Mouse (Mus musculus) right cerebral cortex, postnatal 36 days (tissue): ENCODE measurements around the gene Gon4l.

Experiments
- DNase-seq, 2 experiments: peaks; one replicate each; pipeline ENCODE4 v3.0.0; 2022; ENCODE audit warnings: low spot score in 2 of 2, mixed read lengths in 1 of 2

The Gon4l gene

GRCm38 (mm10) chr3:88912585-88912984 lies 77.6 kb downstream of the Gon4l start:
- DNase-seq = no peak

GRCm38 (mm10) chr3:88913511-88914383 lies 78.7 kb downstream of the Gon4l start, which contains the start of gene Msto1:
Gene Msto1 (minus strand): TSS chr3:88913999.
- peak; percentile 91 to 92 for DNase-seq

- DNase-seq = no peak
These were observed 79.4 kb downstream of the Gon4l start for GRCm38 (mm10) chr3:88914384-88914810.

GRCm38 (mm10) chr3:88918981-88919380 lies 84.0 kb downstream of the Gon4l start:
- no peak for DNase-seq

- DNase-seq = no peak
These were observed 86.4 kb downstream of the Gon4l start for GRCm38 (mm10) chr3:88921411-88921810.

GRCm38 (mm10) chr3:88923989-88924591 lies 89.1 kb downstream of the Gon4l start:
- DNase-seq = no peak

- DNase-seq = no peak
These were observed 90.6 kb downstream of the Gon4l start for GRCm38 (mm10) chr3:88925651-88926050.

- DNase-seq = no peak
These were observed 94.5 kb downstream of the Gon4l start for GRCm38 (mm10) chr3:88929501-88929900.

- no peak for DNase-seq
These were observed 104.0 kb downstream of the Gon4l start for GRCm38 (mm10) chr3:88939071-88939470.

GRCm38 (mm10) chr3:88939749-88940148 lies 104.7 kb downstream of the Gon4l start:
- DNase-seq = no peak

GRCm38 (mm10) chr3:88942316-88942880 lies 107.4 kb downstream of the Gon4l start:
- no peak for DNase-seq

- DNase-seq = no peak
These were observed 109.1 kb downstream of the Gon4l start for GRCm38 (mm10) chr3:88944109-88944508.

GRCm38 (mm10) chr3:88949786-88950575 lies 115.0 kb downstream of the Gon4l start:
- peak; percentile 70 to 74 for DNase-seq

- peak; percentile 45 to 59 for DNase-seq
These were observed 115.7 kb downstream of the Gon4l start, which contains the start of the genes Ash1l and Dap3 for GRCm38 (mm10) chr3:88950576-88951326. Gene Ash1l (plus strand): TSS chr3:88950622. Gene Dap3 (minus strand): TSS chr3:88951181.

GRCm38 (mm10) chr3:88951327-88951800 lies 116.3 kb downstream of the Gon4l start:
- DNase-seq = no peak

- no peak for DNase-seq
These were observed 118.2 kb downstream of the Gon4l start for GRCm38 (mm10) chr3:88953246-88953645.

GRCm38 (mm10) chr3:88953736-88954135 lies 118.7 kb downstream of the Gon4l start:
- no peak for DNase-seq
